Mouse (Mus musculus) MEL (cell line): ENCODE data around the gene A930018P22Rik.

Experiments
- CTCF ChIP-seq, 3 experiments: IDR thresholded peaks in 2 of 3; conservative IDR thresholded peaks in 1 of 3; 2 replicates each; pipeline ENCODE4 v1.5.1; 2011 to 2012; ENCODE audit warnings: low read length in 3 of 3, low read depth in 2 of 3, mild to moderate bottlenecking in 2 of 3, improper control_type of control experiment in 1 of 3, inconsistent platforms in 1 of 3, mixed read lengths in 1 of 3, moderate library complexity in 1 of 3; ENCODE audit not compliant: control insufficient read depth in 1 of 3, insufficient read depth in 1 of 3, poor library complexity in 1 of 3, severe bottlenecking in 1 of 3
- GATA1 ChIP-seq: IDR thresholded peaks from 2 replicates; pipeline ENCODE4 v1.6.1; 2011; ENCODE audit warnings: low read depth, low read length, improper control_type of control experiment
- MYB ChIP-seq: IDR thresholded peaks from 2 replicates; pipeline ENCODE4 v1.6.1; 2011; ENCODE audit warnings: mild to moderate bottlenecking, low read depth, low read length, improper control_type of control experiment
- POLR2A ChIP-seq, 2 experiments: IDR thresholded peaks; 2 replicates each; pipeline ENCODE4 v1.6.1; 2011 to 2012; ENCODE audit warnings: low read length in 2 of 2, mild to moderate bottlenecking in 2 of 2, control low read depth in 1 of 2, improper control_type of control experiment in 1 of 2, low read depth in 1 of 2, moderate library complexity in 1 of 2; ENCODE audit not compliant: control insufficient read depth in 1 of 2, insufficient read depth in 1 of 2, poor library complexity in 1 of 2
- POLR2AphosphoS2 ChIP-seq: IDR thresholded peaks from 2 replicates; pipeline ENCODE4 v1.6.1; 2011; ENCODE audit warnings: low read length, improper control_type of control experiment
- POLR2AphosphoS5 ChIP-seq: IDR thresholded peaks from 2 replicates; pipeline ENCODE4 v1.6.1; 2012; ENCODE audit warnings: low read depth, borderline replicate concordance, mild to moderate bottlenecking, inconsistent platforms, low read length, moderate library complexity, mixed read lengths
- TAL1 ChIP-seq: IDR thresholded peaks from 2 replicates; pipeline ENCODE4 v1.6.1; 2012; ENCODE audit warnings: mild to moderate bottlenecking, inconsistent platforms, low read length, moderate library complexity, mixed read lengths

GRCm38 (mm10) chr2:104095741-104096213, 26.8 kb upstream of the A930018P22Rik start, which contains the start of gene Cd59a:
- TF ChIP-seq POLR2AphosphoS2 (no peak), POLR2A (IDR thresholded peaks at IDR 0.05; ENCODE audit: control insufficient read depth in 1 of 2, insufficient read depth in 1 of 2, low read depth in 1 of 2, low read length in 2 of 2, poor library complexity in 1 of 2) (no peak), POLR2AphosphoS5 (no peak), TAL1 (no peak), CTCF (IDR thresholded peaks at IDR 0.05 in 2 of 3, conservative IDR thresholded peaks at IDR 0.05 in 1 of 3; ENCODE audit: control insufficient read depth in 1 of 3, insufficient read depth in 1 of 3, low read depth in 2 of 3, low read length in 3 of 3, poor library complexity in 1 of 3, severe bottlenecking in 1 of 3) (no peak), MYB (no peak), GATA1 (no peak)
